Mouse (Mus musculus): Measurements from ENCODE around the gene Phldb3. TPM values are rescaled to one million over a fixed set of nuclear protein-coding genes. Genes with fewer than 3 reads are reported as not detected.

Phldb3 gene
- under 1 TPM; 0.50 to 0.57 TPM for total RNA-seq (2021)

DNA sequence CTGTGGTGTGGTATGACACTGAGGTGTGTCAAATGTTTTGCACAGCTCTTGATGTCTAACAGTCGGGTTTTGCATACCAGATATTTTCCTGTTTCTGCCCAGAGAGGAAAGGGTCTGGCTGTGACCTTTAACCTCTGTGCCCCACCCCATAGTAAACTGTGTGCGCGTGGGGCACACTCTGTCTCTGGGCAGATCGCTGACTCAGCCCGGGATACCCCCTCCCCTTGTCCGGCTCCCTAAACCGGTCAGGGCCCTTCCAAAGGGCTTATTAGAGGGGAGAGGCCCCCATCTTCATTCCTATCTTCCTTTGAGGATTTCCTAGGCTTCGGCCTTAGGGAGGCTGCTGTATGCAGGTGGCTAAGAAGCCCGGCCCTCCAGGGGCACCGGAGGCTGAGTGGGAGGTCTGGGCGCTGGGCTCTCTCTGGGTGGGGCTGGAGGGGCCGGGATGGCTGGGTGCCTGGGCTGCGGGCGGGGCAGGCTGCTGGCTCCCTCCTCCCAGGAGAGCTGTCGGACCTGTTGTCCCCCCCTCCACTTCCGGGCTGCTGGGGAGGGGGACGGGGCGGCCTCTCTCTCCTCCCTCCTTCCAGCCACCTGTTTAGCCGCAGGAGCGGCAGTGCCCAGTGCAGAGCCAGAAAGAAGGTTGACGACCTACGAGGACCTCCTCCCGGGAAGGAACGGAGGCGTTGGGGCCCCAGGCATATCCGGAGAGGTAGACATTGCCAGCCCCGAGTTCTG is at the start of gene Phldb3:
TSS of gene Phldb3 (plus strand) at position 620 of the 735 bp plus-strand sequence.
- DNase-seq (ENCODE audit: low spot score), result no peak
- intact Hi-C loops (cut with DNase I), result no loop called here

DNA sequence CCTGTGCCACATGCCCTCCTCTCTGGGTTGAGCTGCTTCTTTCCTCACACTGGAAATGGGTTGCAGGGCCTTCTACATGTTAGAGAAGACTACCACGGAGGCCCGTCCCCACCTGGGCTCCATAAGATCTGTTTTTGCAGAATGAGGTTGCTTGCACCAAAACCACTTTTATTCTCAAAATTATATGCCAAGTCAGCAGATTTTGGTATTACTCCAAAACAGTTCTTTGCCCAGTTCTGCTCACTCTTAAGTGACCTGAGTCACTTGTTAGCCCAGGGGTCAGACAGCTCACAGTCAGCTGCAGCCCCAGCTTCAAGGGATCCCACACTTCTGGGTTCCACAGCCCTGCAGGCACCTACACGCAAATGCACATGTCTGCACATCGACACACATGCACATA is 49.1 kb upstream of the Phldb3 start:
- intact Hi-C loops (cut with DNase I), result no loop called here
- DNase-seq (ENCODE audit: low spot score), result no peak

DNA sequence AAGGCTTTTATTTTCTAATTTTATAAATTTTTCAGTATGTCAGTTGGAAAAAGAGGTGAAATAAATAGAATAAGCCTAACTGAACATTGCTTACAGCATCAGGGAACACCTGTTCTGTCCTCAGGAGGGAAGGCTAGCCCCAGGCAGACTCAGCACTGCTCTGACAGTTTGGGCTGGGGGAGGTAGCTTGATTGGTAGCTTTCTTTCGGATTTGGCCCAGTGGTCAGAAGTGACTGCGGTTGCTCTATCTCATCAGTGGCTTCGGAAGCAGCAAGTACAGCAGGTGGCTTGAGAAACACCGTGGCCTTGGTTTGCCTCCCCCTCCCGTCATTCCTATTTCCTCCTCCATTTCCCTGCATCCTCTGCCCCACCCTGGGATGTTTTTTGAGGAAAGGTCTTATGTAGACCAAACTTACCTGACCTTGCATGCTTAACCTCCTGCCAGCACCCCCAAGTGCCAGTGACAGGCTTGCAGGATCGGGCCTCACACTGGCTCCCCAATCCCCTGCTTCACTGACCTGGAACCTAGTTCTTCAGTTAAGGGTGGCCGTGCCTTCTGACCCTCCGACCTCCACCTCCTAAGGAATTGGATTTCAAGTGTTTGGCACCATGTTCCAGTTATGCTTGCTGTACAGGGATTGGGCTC is 47.2 kb upstream of the Phldb3 start:
- intact Hi-C loops (cut with DNase I), result no loop called here

DNA sequence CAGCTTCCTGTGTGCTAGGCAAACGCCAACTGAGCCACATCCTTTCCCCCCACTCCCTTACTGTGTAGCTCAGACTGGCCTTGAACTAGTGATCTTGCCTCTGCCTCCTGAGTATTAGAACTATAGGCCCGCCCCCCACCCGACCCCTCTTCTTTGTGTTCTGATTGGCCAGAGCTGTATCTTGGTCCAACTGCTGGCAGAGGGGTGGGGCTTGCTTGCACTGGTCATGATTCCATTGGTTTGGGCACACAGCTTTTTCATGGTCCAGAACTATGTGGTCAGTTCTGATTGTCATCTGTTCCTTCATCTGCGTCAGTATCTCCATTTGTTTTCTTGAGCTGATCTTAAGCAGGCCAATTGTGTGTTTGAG is 46.7 kb upstream of the Phldb3 start:
- DNase-seq (ENCODE audit: low spot score), result no peak
- intact Hi-C loops (cut with DNase I), result loop anchor here (2.0 kb wide), 1 partner anchor 91 kb away; no protein-coding TSS in a partner anchor

More for the DNA sequence above, 47.2 kb upstream of the Phldb3 start:
- no peak for DNase-seq (ENCODE audit: low spot score)

DNA sequence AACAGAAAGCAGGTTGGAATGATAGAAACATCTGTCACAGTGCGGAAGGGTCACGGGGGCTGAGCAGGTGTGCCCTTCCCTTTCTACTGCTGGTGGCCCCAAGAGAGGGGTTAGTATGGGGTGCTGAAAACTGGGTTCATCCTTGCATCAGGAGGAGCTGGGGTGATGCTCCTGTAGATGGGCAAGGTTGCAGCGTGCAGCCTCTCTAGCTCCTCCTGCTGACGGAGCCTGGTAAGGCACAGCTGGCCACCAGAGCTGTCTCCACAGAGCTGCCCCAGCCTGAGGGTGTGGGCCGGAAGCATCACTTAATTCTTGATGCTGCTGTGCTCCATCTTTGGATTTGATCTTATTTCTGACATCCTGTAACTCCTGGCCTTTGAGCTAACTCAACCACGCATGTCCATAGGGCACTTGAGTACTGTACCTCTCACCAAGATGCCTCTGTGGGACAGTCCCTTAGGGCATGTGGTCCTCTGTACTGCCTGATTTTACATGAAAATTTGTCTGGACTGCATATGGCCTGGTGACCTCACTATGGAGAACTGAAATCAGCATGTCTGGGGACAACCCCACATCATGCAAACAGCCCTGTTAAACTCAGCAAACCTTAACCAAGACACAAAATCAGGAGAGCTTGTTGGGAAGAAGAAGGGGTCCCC is 45.8 kb upstream of the Phldb3 start:
- intact Hi-C loops (cut with DNase I), result loop anchor here (2.0 kb wide), 1 partner anchor 92 kb away; no protein-coding TSS in a partner anchor
- peak; percentile 29 for DNase-seq (ENCODE audit: low spot score)

DNA sequence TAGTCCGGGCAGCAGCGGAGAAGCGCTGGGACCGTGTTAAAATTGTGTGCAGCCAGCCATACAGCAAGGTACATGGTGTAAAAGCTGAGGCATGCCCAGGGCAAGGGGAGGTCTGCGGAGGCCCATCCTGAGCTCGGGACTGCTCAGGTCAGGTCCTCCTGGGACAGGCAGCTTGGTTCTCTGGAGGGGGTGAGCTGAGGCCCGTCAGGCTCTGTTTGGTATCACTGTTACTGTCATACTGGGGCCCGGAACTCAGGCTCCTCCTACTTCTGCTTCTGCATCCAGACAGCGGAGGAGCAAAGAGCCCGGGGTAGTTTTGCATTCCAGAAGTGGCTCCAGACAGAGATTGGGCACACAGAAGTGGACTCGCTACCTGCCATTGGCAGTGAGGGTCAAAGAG is 44.9 kb upstream of the Phldb3 start:
- no peak for DNase-seq (ENCODE audit: low spot score)
- intact Hi-C loops (cut with DNase I), result loop anchor here (2.0 kb wide), 1 partner anchor 93 kb away; no protein-coding TSS in a partner anchor

DNA sequence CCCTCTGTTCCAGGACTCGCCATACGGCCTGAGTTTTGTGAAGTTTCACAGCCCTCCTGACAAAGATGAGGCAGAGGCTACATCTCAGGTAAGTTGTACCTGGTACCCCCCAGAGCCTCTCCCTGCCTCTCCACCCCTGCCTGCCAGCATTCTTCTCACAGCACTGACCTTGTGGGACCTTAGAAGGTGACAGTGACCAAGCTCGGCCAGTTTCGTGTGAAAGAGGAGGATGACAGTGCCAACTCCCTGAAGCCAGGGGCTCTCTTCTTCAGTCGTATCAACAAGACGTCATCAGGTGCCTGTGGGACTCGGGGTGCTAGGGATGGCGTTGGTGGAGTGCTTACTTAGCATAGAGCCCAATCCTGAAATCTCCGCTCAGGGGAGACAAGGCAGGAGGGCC is 44.4 kb upstream of the Phldb3 start:
- intact Hi-C loops (cut with DNase I), result no loop called here
- DNase-seq (ENCODE audit: low spot score), result no peak

DNA sequence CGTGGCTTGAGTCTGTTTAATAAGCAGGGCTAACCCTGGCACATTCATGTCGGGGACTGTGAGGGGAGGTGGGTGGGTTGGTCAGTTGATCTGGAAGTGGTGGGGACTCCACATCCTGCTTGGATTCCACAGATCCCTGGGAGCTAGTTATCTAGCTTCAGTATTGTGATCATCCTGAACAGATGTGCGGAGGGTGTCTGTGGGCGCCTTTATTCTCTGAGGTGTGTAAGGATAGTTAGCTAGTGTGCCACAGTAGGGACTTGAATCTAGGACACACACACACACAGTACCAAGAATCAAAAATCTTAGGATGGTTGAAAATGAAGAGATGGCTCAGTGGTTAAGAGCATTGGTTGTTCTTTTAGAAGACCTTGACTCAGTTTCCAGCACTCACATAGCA is 42.1 kb upstream of the Phldb3 start:
- intact Hi-C loops (cut with DNase I), result no loop called here

DNA sequence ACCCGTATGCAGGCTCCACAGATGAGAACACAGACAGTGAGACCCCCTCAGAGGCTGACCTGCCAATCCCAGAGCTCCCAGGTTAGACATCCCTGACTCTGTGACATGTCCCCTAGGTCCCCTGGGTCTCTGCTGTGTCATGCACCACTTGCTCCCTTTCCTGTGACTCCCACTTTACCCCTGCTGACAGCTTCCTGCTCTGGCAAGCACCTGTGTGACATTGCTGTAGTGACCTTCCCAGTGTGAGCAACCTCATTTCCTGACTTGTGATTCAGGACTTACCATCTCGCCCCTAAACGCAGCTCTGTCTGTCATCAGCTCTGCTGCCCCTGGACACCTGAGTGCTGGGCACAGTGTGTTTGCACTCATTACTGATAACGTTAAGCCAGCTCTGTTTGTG is 39.5 kb upstream of the Phldb3 start:
- no peak for DNase-seq (ENCODE audit: low spot score)
- intact Hi-C loops (cut with DNase I), result no loop called here

More for the DNA sequence above, 42.1 kb upstream of the Phldb3 start:
- DNase-seq (ENCODE audit: low spot score), result no peak

DNA sequence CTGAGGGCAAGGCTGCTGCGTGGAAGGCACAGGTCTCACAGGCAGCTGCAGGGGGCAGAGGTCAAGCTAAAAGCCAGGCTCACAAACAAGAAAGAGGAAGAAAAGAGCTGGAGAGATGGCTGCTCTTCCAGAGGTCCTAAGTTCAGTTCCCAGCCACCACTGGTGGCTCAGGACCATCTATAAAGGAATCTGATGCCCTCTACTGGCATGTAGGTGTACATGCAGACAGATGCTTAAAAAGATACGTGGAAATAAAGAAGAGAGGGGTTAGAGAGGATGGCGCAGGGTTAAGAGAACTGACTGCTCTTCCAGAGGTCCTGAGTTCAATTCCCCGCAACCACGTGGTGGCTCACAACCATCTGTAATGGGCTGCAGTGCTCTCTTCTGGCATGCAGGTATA is 38.1 kb upstream of the Phldb3 start:
- DNase-seq (ENCODE audit: low spot score), result no peak

DNA sequence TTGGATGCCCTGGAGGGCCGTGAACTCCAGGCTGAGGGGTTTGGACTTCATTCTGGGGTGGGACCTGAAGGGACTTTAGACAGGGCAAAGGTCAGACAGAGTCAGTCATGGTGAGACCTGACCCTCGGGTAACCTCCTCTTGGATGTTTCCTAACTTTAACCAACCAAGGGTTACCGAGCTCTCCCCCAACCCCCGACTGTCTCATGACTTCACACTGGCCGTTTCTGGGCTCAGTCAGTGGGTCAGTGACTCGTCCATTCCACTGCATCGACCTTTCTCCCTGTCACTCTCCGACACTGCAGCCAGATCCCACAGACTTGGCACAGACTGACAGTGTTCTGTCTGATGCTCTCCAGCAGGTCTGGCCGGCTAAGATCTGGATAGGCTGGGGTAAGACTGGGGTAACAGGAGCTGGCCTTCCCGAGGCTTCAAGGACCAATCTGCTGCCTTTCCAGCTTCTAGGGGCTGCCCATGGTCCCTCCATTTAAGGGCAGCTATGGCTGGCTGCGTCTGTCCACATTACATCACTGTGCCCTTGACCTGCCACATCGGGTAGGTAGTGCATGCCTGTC is 36.3 kb upstream of the Phldb3 start:
- DNase-seq (ENCODE audit: low spot score), result no peak
- intact Hi-C loops (cut with DNase I), result no loop called here

More for the DNA sequence above, 38.1 kb upstream of the Phldb3 start:
- intact Hi-C loops (cut with DNase I), result no loop called here

DNA sequence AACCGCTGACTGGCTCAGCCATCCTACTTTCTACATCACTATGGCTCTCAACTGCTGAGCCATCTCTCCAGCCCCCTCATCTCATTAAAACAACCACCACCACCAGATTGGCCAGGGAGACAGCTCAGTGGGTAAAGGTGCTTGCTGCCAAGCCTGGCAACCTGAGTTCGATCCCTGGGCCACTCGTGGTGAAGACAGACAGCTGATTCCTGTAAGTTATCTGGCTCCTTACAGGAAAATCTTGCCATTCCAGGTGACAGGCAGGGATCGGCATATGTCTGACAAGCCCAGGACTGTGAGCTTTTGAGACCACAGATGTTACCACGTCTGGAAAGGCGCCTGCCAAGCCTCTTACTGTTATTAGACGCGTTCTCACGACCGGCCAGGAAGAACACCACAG is 32.8 kb upstream of the Phldb3 start:
- DNase-seq (ENCODE audit: low spot score), result no peak
- intact Hi-C loops (cut with DNase I), result no loop called here

DNA sequence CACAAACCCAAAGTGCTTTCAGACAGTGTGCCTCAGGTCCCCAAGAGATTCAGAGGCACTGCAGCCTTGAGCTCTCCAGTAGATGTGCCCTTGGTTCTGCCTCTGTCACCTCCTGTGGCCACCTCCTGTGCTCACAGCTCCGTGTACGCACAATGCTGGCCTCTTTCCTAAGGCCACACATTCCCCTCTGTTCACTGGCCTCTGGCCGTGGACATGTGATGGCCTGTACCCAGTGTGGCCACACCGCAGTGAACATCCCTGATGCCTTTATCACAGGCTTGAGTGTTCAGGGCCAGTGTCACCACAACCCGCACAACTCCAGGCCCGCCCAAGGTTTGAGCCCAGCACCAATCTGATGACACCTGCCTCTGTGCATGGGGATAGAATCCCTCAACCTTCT is 25.7 kb upstream of the Phldb3 start:
- intact Hi-C loops (cut with DNase I), result no loop called here
- no peak for DNase-seq (ENCODE audit: low spot score)

DNA sequence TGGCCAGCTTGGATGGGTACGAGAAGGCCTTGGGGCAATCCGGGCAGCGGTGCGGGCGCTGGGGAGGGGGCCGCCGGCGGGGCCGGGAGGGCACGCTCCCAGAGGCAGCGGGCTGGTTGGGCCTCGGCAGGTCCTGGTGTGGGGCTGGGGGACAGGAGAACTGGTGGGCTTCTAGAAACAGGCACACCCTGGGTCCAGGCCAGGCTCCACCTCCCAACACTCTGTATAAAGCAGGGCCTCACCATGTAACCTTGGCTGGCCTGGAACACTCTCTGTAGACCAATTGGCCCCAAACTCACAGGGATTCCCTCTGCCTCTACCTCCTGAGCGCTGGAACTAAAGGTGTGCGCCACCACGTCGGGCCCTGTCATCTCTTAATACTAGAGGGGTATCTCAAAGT is 24.6 kb upstream of the Phldb3 start:
- intact Hi-C loops (cut with DNase I), result no loop called here
- no peak for DNase-seq (ENCODE audit: low spot score)

DNA sequence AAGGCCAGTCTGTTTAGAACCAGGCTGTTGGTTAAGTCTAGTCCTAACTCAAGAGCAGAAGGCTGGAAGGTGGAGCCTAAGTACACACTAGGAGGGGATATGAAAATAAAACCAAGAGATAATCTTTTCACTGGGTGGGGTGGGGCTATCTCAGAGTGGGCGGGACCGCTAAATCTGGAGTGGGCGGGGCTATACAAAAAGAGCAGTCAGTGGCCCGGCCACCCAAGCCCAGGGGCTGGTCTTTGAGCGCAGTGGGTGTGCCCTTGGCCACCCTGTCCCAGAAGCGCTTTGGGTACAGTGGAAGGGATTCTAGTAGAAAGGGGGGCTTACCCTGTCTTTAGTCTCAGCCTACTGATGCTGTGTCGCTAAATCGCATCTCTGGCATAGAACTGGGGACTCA is 23.7 kb upstream of the Phldb3 start:
- no peak for DNase-seq (ENCODE audit: low spot score)
- intact Hi-C loops (cut with DNase I), result no loop called here

DNA sequence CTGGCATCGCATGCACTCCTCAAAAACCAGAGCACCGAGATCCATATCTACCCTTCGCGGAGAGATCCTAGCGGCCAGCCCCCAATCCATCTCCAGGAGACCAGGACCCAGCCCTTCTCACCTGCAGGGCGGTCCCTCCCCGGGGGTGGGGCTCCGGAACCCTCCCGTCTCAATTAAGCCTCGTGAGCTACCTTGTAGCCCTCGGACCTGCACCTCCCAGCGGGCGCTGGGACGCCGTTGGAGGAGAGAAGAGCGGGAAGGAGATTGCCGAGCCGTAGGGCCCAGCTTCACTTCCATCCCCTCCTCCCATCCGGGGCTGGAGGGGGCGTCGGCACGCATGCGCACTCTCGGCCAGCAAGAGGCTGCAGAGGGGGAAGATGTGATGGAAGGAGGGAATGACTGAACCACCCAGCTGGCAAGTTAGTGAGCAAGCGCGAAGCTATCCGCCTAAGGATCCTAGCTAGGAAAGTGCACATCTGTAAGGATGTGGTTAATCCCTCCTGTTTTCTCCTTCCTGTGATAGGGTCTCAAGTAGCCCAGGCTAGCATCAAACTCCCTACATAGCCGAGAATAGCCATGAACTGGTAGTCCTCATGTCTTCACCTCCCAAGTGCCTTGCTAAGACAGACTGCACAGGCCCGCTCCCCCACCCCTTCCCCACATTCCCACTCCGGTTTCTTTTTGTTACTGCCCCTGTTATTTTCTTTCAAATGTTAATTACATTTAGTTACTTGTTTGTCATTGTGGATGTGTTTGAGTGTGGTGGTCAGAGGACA is 23.0 kb upstream of the Phldb3 start, which contains the start of the genes Ethe1 and Zfp575:
TSS of gene Ethe1 (plus strand) at position 214 of the 776 bp plus-strand sequence.
TSS of gene Zfp575 (minus strand) at position 312 of the 776 bp plus-strand sequence.
- peak; percentile 35 for DNase-seq (ENCODE audit: low spot score)
- intact Hi-C loops (cut with DNase I), result no loop called here

DNA sequence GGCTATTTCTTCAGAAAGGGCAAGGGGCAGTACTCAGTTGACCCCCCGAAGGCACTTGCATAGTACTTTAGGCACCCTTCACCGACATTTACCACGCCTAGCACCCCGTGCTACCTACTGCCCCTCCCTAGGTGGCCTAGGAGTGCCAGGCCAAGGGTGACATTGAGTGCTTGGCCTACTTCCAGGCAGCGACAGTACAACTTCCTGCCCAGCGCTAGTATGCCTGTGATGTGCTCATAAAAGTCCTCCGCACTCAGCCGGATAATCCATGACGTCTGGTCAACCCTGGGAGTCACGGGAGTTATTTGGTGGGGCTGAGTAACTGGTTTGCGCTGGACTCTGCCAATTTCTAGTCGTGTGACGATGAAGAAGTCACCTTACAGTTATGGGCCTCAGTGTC is 22.2 kb upstream of the Phldb3 start:
- no peak for DNase-seq (ENCODE audit: low spot score)
- intact Hi-C loops (cut with DNase I), result no loop called here

DNA sequence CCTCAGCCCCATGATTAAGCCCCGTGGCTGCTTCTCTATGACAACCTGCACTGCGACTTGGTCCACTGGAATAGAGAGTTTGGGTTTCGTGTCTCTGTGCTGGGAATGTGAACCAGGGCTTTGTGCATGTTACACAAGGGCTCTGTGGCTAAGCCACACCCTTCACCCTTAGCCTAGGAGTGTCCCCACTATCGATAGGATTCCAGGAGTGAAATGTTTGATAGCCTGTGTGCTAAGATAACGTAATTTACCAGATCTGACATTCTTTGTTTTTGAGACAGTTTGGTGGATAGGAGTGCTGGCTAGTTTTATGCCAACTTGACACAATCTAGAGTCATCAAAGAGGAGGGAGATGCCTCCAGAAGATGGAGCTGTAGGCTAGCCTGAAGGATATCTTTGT is 18.8 kb upstream of the Phldb3 start:
- intact Hi-C loops (cut with DNase I), result no loop called here
- no peak for DNase-seq (ENCODE audit: low spot score)

DNA sequence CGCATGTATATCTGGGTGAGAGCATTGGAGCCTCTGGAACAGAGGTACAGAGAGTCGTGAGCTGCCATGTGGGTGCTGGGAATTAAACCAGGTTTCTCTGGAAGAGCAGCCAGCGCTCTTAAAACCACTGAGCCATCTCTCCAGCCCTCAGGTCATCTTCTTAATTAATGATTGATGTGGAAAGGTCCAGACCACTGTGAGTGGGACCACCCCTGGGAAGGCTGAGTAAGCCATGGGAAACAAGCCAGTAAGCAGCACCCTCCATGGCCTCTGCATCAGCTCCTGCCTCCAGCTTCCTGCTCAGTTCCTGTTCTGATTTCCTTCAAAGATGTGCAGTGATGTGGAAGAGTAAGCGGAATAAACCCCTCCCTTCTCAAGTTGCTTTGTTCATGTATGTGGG is 18.4 kb upstream of the Phldb3 start:
- DNase-seq (ENCODE audit: low spot score), result no peak
- intact Hi-C loops (cut with DNase I), result no loop called here

DNA sequence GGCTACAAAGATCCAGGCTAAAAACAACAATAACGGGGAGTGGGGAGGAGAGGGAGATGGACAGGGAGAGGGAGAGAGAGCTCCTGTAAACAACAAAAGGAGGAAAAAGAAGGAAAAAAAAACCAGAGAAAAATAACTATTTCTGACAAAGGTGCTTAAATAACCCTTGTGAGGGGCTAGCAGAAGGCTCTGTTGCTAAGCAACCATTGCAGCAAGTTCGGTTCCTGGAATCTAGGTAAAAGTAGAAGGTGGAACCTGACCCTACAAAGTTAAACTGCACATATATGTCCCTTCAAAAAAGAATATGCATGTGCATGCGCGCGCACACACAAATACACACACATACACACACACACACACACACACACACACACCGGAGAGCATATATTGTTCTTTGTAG is 17.8 kb upstream of the Phldb3 start:
- intact Hi-C loops (cut with DNase I), result no loop called here
- no peak for DNase-seq (ENCODE audit: low spot score)

Measured in heart, postnatal 25 days (tissue).